Mouse (Mus musculus): ENCODE measurements at regions not wholly inside any gene's neighbourhood (a gene's known extent, or its start where the extent isn't known, plus 50 kb on each side); places are given as distances from the start of the nearest gene placed in this dataset.

DNA sequence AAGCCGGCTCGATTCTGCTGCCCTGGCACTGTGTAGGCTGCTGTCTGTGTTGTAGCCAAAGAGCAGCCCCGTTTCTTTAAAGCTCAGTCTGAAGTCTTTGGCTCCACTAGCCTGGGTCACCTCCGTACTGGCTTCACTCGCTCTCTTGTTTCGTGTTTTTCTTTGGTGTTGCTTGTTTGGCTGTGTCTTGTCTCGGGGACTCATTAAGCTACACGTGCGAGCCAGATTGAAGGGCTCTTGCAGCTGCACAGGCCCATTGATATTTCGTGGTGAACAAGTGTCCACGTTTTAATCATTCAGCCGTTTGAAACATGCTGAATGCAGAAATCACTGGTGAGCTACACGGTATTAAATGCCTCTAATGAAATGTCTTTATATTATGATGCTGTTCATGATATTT, 99.9 kb upstream of the Epb41l3 start:
- Histone ChIP-seq H3K27ac (ENCODE audit: low read length) (no peak overlapping the region), H3K36me3 (ENCODE audit: control insufficient read depth, insufficient read depth) (no peaks in the 10 kb centered on the region), H3K4me1 (replicated peaks; ENCODE audit: control insufficient read depth, insufficient read depth, low read length) (no peaks in the 10 kb centered on the region), H3K4me2 (ENCODE audit: low read length) (no peak overlapping the region), H3K4me3 (replicated peaks; ENCODE audit: low read length) (no peak overlapping the region), H3K27me3 (replicated peaks; ENCODE audit: control insufficient read depth, insufficient read depth, low read length) (no peaks in the 10 kb centered on the region; the same call in 1 of the 2 replicates), H3K9ac (replicated peaks; ENCODE audit: low read depth, low read length) (no peak overlapping the region), H3K9me3 (ENCODE audit: control insufficient read depth, low read length) (no peaks in the 10 kb centered on the region)
- WGBS = 64% methylated on average over 13 of the region's 13 CpGs
- ATAC-seq = peak; percentile 58

DNA sequence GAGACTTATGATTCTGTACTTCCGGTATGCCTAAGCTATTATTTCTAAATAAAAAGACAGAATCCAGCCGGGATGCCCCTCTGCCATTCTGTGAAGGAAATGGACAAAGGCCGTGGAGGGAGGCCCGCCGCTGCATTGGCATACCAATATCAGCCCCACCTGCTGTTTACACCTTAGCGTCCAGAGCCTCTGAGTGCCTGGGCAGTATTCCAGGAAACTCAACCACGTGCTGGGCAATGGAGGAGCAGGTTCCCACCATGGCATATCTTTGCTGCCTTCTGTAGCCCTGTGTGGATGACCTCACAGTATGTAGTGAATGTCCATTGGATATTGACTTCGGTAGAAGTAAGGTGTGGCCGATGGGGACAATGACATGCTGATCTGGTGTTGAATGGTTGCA, 97.3 kb upstream of the Epb41l3 start:
- WGBS = 77% methylated on average over 9 of the region's 9 CpGs
- Histone ChIP-seq H3K27ac (ENCODE audit: low read length) (no peak overlapping the region), H3K4me1 (replicated peaks; ENCODE audit: control insufficient read depth, insufficient read depth, low read length) (no peaks in the 10 kb centered on the region), H3K4me2 (ENCODE audit: low read length) (no peak overlapping the region), H3K4me3 (replicated peaks; ENCODE audit: low read length) (no peak overlapping the region), H3K9ac (replicated peaks; ENCODE audit: low read depth, low read length) (no peak overlapping the region), H3K36me3 (ENCODE audit: control insufficient read depth, insufficient read depth) (no peaks in the 10 kb centered on the region), H3K27me3 (replicated peaks; ENCODE audit: control insufficient read depth, insufficient read depth, low read length) (no peaks in the 10 kb centered on the region), H3K9me3 (ENCODE audit: control insufficient read depth, low read length) (no peaks in the 10 kb centered on the region)
- ATAC-seq = no peak

- ATAC-seq = no peak
- H3K9ac ChIP-seq (replicated peaks; ENCODE audit: low read depth, low read length) = no peak overlapping the region
- H3K4me2 ChIP-seq (ENCODE audit: low read length) = no peak overlapping the region
These were observed 94.4 kb upstream of the Epb41l3 start for GRCm38 (mm10) chr17:68981120-68981519.

DNA sequence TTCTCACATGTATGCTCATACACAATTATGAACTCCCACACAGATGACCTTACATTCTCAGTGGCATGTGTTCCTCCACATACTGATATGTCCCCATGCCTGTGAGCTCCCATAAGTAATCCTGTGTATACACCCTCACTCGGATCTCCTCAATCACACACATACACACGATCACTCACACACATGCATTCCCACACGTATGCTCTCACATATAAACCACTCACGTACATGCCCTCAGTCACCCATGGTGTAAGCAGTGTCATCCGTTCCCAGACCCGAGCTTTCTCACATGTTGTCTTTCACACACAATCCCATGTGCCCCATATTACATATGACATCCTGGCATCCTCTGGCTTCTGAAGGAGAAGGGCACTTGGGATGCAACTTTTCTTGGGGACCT, 93.4 kb upstream of the Epb41l3 start:
- H3K4me1 ChIP-seq (replicated peaks; ENCODE audit: control insufficient read depth, insufficient read depth, low read length) = no peaks in the 10 kb centered on the region
- 91% methylated on average over 6 of the region's 6 CpGs for WGBS
- no peaks in the 10 kb centered on the region for H3K36me3 ChIP-seq (ENCODE audit: control insufficient read depth, insufficient read depth)
- no peak overlapping the region for H3K4me2 ChIP-seq (ENCODE audit: low read length)
- no peak for ATAC-seq
- no peak overlapping the region for H3K4me3 ChIP-seq (replicated peaks; ENCODE audit: low read length)
- no peaks in the 10 kb centered on the region for H3K9me3 ChIP-seq (ENCODE audit: control insufficient read depth, low read length)
- no peak overlapping the region for H3K27ac ChIP-seq (ENCODE audit: low read length)
- no peak overlapping the region for H3K9ac ChIP-seq (replicated peaks; ENCODE audit: low read depth, low read length)
- H3K27me3 ChIP-seq (replicated peaks; ENCODE audit: control insufficient read depth, insufficient read depth, low read length) = no peaks in the 10 kb centered on the region

More at GRCm38 (mm10) chr17:68981120-68981519, 94.4 kb upstream of the Epb41l3 start:
- no peaks in the 10 kb centered on the region for H3K36me3 ChIP-seq (ENCODE audit: control insufficient read depth, insufficient read depth)
- 85% methylated on average over 11 of the region's 11 CpGs for WGBS
- H3K27me3 ChIP-seq (replicated peaks; ENCODE audit: control insufficient read depth, insufficient read depth, low read length) = no peaks in the 10 kb centered on the region
- H3K27ac ChIP-seq (ENCODE audit: low read length) = no peak overlapping the region
- no peaks in the 10 kb centered on the region for H3K9me3 ChIP-seq (ENCODE audit: control insufficient read depth, low read length)
- no peaks in the 10 kb centered on the region for H3K4me1 ChIP-seq (replicated peaks; ENCODE audit: control insufficient read depth, insufficient read depth, low read length)
- H3K4me3 ChIP-seq (replicated peaks; ENCODE audit: low read length) = no peak overlapping the region

DNA sequence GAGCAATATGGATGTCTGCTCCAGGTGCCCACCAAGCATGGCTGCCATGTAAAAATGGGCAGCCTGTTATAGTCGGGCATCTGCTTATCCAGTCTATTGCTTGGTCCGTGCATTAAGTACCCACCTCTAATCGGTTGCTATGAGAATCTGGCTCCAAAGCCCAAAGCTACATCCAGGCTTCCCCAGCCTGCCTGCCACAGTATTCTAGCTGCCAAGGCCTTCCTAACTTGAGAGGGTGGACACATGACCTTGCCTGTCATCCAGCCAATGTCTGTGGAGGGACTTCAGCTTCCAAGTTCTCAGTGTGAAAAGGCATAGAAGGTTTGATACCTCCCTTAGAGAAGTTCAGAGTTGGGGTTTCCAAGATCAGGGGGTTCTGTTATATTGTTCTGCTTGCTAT, 75.6 kb upstream of the Epb41l3 start:
- H3K9me3 ChIP-seq (ENCODE audit: control insufficient read depth, low read length) = no peaks in the 10 kb centered on the region
- no peak overlapping the region for H3K9ac ChIP-seq (replicated peaks; ENCODE audit: low read depth, low read length)
- no peak overlapping the region for H3K4me2 ChIP-seq (ENCODE audit: low read length)
- H3K4me3 ChIP-seq (replicated peaks; ENCODE audit: low read length) = no peak overlapping the region
- H3K27ac ChIP-seq (ENCODE audit: low read length) = no peak overlapping the region
- H3K27me3 ChIP-seq (replicated peaks; ENCODE audit: control insufficient read depth, insufficient read depth, low read length) = no peaks in the 10 kb centered on the region
- 86% methylated on average over 3 of the region's 3 CpGs for WGBS
- H3K4me1 ChIP-seq (replicated peaks; ENCODE audit: control insufficient read depth, insufficient read depth, low read length) = no peaks in the 10 kb centered on the region
- ATAC-seq = no peak
- no peaks in the 10 kb centered on the region for H3K36me3 ChIP-seq (ENCODE audit: control insufficient read depth, insufficient read depth)

DNA sequence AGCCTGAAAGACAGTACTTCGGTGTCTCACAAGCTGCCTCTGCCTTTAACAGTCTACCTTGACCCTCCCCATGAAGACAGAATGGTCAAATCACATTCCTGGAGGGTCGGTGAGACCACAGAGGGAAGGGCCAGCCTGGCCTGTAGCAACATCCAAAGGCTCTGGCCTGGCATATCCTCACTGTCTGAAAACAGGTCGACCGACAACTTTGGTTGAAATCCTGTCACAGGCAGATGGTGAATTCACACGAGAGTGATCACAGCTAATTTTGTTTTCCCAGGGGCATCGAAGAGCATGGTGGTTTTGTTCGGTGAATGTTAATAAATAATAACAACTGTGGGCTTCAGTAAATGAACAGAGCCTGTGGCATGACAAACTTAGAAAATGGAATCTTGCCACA, 71.4 kb upstream of the Epb41l3 start:
- Histone ChIP-seq H3K4me1 (replicated peaks; ENCODE audit: control insufficient read depth, insufficient read depth, low read length) (no peaks in the 10 kb centered on the region), H3K27ac (ENCODE audit: low read length) (no peak overlapping the region), H3K9me3 (ENCODE audit: control insufficient read depth, low read length) (no peaks in the 10 kb centered on the region), H3K36me3 (ENCODE audit: control insufficient read depth, insufficient read depth) (no peaks in the 10 kb centered on the region), H3K9ac (replicated peaks; ENCODE audit: low read depth, low read length) (no peak overlapping the region), H3K4me3 (replicated peaks; ENCODE audit: low read length) (no peak overlapping the region), H3K4me2 (ENCODE audit: low read length) (no peak overlapping the region), H3K27me3 (replicated peaks; ENCODE audit: control insufficient read depth, insufficient read depth, low read length) (no peaks in the 10 kb centered on the region)
- ATAC-seq = no peak
- whole genome bisulfite sequencing = 49% methylated on average over 7 of the region's 7 CpGs

DNA sequence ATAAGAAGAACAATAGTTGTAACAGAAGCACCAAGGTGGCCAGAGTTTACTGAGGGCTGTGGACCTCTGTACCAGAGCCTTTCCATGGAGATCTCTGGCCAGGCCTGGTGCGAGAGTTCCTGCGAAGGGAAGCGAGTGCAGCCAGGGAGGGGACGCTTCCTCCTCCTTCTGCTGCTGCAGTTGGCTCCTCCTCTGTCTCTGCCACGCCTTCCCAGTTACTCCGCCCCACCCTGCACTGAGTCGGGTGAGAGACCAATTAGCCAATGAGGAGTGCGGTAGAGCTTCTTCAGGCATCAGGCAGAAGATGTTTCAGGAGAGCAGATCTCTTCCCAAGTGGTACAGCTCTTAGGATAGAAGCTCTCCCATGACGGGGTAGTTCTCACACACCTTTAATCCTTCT, 69.2 kb upstream of the Epb41l3 start:
- H3K4me3 ChIP-seq (replicated peaks; ENCODE audit: low read length) = no peak overlapping the region

More for the DNA sequence above, 69.2 kb upstream of the Epb41l3 start:
- Histone ChIP-seq H3K36me3 (ENCODE audit: control insufficient read depth, insufficient read depth) (no peaks in the 10 kb centered on the region), H3K9ac (replicated peaks; ENCODE audit: low read depth, low read length) (no peak overlapping the region), H3K27ac (ENCODE audit: low read length) (no peak overlapping the region), H3K4me2 (ENCODE audit: low read length) (no peak overlapping the region), H3K9me3 (ENCODE audit: control insufficient read depth, low read length) (no peaks in the 10 kb centered on the region), H3K4me1 (replicated peaks; ENCODE audit: control insufficient read depth, insufficient read depth, low read length) (no peaks in the 10 kb centered on the region), H3K27me3 (replicated peaks; ENCODE audit: control insufficient read depth, insufficient read depth, low read length) (no peaks in the 10 kb centered on the region)
- 39% methylated on average over 9 of the region's 9 CpGs for WGBS
- ATAC-seq = peak; percentile 38; the same call in 1 of the 2 replicates

Measured in forebrain, embryonic 16.5 days (tissue).